Mouse (Mus musculus) thymus, postnatal 36 days (tissue): ENCODE data around the gene Apoa5.

Experiments used
- DNase-seq, 2 experiments: peaks; one replicate each; pipeline ENCODE4 v3.0.0; 2022; ENCODE audit warnings: mixed read lengths in 2 of 2

Gene Apoa5

GRCm38 (mm10) chr9:46268343-46268873, at the start of gene Apoa5:
Apoa5 (plus strand) TSS chr9:46268633.
- no peak for DNase-seq

DNA sequence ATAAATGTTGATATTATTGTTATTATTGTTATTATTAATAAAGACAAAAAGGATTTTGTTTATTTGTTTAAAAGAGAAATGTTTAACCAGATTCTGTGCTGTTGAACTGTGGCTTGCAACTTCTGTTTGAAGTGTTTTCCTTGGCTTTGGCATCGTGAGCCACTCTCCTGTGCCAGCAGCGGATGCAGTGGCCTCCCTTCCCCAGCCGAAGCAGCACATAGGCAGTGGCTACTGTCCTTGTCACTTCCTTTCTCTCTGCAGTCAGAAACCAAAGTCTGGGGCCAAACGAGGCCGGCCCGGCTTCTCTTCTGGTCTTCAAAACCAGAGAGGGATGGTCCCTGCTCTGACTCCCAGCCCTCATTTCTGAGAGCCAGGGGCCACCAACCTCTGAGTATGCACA, 45.3 kb upstream of the Apoa5 start:
- no peak for DNase-seq

DNA sequence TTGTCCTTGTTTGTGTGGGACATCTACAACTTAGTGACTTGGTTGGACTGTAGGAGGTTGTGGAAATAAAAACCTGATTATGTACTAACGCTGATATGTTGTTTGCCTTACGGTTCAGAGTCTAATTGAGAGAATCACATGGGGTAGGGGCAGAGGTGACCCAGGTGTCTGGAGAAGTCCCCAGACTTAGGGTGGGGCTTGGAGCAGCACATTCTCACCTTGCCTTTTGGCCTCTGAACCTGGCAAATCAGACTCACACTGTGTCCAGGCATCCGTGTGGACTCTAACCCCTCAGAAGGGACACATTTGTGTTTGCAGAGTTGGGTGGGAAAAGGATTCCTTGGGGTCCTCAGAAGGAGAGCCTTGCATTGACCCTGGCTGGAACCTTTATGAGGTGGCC, 44.3 kb upstream of the Apoa5 start:
- no peak for DNase-seq

DNA sequence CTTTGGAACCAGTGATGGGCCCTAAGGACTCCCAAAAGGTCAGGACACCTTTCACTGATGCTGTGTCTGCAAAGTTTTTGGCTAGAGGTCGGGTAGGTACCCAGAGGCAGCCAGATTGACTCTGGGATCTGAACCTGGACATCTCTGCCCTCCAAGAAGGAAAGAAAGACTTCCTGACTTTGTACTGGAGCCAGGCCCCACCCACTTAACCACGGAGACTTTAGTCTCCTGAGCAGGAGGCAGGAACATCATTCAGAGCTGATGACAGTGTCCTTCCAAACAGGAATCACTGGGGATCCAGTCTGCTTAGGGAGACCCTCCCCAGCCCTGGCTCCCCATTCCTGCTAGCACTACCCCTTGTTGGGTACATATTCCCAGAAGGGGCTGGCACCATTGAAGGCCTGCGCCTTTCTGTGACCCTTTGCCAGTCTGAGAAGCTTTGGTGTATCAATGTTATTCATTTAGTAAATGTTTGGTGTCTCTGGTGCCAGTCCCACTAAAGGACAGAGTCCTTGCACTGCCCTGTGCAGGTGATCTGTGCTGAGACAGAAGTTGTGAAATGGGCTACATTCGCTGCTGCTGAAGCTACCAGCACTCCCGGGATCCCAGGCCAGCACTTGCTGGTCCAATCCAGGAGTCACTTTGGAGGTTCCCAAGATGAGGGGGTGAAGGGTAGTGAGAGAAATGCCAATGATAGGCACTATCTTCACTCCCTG, 43.3 kb upstream of the Apoa5 start:
- DNase-seq = no peak

- no peak for DNase-seq
Observed at GRCm38 (mm10) chr9:46227064-46227614, 41.3 kb upstream of the Apoa5 start.

GRCm38 (mm10) chr9:46228491-46228890, 39.9 kb upstream of the Apoa5 start, which contains the start of gene Apoa1:
Apoa1 (plus strand) TSS chr9:46228580.
- no peak for DNase-seq

- DNase-seq = peak; percentile 54 to 60
Observed at GRCm38 (mm10) chr9:46229573-46230449, 38.6 kb upstream of the Apoa5 start.

- DNase-seq = no peak
Observed at GRCm38 (mm10) chr9:46230450-46230975, 37.9 kb upstream of the Apoa5 start.

GRCm38 (mm10) chr9:46235196-46235595, 33.2 kb upstream of the Apoa5 start:
- DNase-seq = no peak

GRCm38 (mm10) chr9:46235596-46235648, 33.0 kb upstream of the Apoa5 start, which contains the start of gene Apoc3:
Apoc3 (minus strand) TSS chr9:46235636.
- DNase-seq = no peak

- no peak for DNase-seq
Observed at GRCm38 (mm10) chr9:46235649-46236048, 32.8 kb upstream of the Apoa5 start.

DNA sequence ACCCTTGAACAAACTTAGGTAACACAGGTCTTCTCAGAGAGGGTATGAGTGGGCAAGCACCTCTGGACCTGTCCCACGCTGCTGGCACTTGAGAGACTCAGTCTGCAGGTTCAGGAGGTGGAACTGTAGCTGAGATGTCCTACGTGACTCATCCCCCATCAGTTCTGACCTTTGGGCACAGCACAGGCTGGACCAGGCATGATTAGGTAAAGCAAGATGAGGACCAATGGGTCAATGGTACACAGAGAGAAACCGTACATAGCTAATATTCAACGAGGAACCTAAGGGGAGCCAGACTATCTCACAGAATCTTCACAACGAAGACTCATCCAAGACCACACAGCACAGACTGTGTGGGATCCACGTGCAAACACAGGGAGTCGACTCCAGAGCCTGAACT, 29.6 kb upstream of the Apoa5 start:
- no peak for DNase-seq

DNA sequence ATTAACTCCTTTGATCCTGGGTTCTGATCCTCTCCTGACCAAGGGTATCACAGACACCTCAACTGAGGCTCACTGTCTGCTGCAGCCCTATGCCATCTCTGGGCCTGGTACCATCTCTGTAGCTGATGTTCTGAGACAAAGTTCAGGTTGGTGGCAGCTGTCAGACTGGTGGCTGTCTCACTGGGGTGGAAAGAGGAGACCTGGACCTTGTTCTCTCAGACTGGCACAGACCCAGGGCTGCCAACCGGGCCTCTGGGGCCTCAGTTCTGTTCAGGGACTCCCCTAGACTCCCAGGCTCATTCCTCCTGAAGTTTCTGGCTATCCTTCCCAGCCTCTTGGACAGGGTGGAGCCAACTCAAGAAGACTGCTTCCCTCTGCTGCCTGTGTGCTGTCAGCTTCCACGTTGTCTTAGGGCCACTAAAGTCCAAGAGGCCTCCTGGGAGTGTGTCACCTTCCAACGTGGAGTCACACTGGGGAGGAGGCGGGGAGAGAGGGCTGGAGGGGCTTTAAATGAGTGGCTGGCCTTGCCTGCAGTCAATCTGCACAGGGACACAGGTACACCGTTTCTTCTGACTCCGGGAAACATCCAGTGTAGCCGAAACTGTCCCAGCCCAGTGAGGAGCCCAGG, 27.8 kb upstream of the Apoa5 start, which contains the start of gene Apoa4:
Gene Apoa4 (plus strand): TSS at position 171 of the 628 bp plus-strand sequence.
- no peak for DNase-seq

DNA sequence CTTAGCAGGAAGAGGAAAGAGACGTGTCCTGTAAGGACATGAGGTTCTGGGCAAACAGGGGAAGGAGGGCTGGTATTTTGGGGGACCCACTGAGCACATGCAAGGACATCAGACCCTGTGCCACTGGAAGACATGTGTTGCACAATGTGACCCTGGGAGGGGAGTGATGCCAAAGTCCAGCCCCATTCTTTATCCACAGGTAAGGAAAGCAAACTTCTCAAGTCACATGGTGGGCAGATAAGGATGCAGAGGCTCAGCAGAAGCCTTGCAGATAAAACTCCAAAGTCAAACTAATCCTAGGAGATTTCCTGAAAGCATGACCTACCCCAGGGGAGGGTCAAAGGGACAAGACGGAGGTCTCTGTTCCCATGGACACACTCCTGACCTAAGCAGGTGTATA, 26.6 kb upstream of the Apoa5 start:
- no peak for DNase-seq

DNA sequence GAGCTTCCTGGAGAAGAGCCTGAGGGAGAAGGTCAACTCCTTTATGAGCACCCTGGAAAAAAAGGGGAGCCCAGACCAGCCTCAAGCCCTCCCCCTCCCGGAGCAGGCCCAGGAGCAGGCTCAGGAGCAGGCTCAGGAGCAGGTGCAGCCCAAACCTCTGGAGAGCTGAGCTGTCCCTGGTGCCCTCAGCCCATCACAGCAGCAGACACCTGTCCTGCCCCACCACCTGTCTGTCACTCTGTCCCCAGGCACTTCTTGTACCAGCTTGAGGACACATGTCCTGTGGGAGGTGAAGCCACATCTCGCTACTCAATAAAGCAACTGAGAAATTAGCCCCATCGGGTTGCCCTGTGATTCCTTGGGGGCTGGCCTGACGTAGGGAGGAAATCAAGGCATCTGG, 25.3 kb upstream of the Apoa5 start:
- DNase-seq = no peak

GRCm38 (mm10) chr9:46243584-46243983, 24.8 kb upstream of the Apoa5 start:
- no peak for DNase-seq

- DNase-seq = peak in 1 of 2 experiments; percentile 15
Observed at GRCm38 (mm10) chr9:46246752-46247324, 21.6 kb upstream of the Apoa5 start.

GRCm38 (mm10) chr9:46256177-46256576, 12.3 kb upstream of the Apoa5 start:
- no peak for DNase-seq

DNA sequence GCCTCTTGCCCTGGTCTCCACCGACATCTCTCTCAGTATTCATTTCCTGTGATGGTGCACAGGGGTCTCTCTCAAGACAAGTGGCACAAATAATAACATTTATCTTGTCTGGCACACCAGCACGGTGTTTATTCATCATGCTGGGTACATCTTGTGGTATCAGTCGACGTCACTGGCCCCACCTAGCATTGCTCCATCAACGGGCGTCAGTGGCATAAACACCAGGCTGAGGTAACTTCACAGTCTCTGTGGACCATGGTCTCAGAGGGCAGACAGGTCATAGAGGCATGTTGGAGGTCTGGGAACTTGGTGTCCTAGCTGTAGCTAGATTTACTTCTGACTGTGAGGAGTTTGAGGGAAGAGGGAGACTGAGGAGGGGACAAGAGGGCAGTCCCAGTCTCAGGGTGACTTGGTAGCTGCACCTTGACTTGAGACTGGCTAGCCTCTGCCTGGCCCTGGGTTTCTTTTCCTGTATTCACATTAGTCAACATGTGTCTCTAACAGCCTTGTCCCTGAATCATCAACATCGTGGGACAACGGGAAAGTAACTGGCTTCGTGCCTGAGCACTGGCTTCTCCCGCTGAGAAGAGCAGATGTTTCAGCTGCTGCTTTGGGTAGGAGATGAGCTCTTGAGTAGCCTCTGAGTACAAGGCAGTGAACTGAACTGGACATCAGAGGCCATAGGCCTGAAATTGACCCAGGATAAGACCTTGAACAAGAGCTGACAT, 11.6 kb upstream of the Apoa5 start:
- DNase-seq = no peak

- no peak for DNase-seq
Observed at GRCm38 (mm10) chr9:46257546-46257945, 10.9 kb upstream of the Apoa5 start.

GRCm38 (mm10) chr9:46259111-46259510, 9.3 kb upstream of the Apoa5 start:
- no peak for DNase-seq

DNA sequence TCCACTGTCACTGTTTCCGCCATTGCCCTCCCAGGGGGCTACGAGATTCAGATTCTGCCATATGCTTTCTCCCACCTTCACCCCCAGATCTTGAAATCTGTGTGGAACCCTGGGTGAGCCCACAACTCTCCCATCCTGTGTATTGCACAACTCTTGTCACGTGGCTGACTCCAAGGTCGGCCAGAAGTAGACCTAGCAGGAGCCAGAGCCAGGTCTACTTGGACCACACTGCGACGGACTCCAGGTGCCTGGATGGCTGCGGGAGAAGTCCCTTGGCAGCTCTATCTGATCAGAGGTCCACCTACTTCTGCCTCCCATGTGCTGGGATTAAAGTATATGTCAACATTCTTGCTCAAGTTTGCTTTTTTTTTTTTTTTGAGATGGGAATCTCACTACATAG, 7.3 kb upstream of the Apoa5 start:
- no peak for DNase-seq
